Mouse (Mus musculus) Muller cell, postnatal 12 days (primary cell): ENCODE data around the gene Slc6a5.

Experiments
- DNase-seq: peaks from one replicate; pipeline ENCODE4 v3.0.0-alpha.2; 2015; ENCODE audit errors: inconsistent ontology term

Gene Slc6a5

GRCm38 (mm10) chr7:49909850-49910249 lies at the start of gene Slc6a5:
Gene Slc6a5, plus strand, starts transcription at chr7:49910146.
- no peak for DNase-seq

- peak; percentile 9 for DNase-seq
Measured at GRCm38 (mm10) chr7:49861196-49861595, 48.8 kb upstream of the Slc6a5 start.

- no peak for DNase-seq
Measured at GRCm38 (mm10) chr7:49863753-49864152, 46.2 kb upstream of the Slc6a5 start.

GRCm38 (mm10) chr7:49869656-49870055 lies 40.3 kb upstream of the Slc6a5 start:
- no peak for DNase-seq

DNA sequence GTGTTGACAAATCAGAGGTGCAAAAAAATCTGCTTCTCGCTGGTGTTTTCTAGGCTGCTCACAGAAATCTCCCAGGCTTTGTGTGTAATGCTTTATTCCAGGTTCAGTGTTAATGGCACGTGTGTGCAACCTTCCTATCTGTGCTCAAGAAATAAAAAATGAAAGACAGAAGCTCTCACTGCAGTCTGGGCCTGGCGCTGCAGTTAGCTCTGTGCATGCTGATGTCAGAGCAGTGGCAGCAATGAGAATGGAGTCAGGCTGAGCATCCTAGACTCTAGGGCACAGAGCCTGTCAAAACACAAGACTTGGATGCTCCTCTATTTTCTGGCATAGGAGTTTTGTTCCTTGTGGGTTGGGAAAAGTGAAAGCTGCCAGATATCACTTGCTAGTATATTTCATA lies 39.7 kb upstream of the Slc6a5 start:
- no peak for DNase-seq

DNA sequence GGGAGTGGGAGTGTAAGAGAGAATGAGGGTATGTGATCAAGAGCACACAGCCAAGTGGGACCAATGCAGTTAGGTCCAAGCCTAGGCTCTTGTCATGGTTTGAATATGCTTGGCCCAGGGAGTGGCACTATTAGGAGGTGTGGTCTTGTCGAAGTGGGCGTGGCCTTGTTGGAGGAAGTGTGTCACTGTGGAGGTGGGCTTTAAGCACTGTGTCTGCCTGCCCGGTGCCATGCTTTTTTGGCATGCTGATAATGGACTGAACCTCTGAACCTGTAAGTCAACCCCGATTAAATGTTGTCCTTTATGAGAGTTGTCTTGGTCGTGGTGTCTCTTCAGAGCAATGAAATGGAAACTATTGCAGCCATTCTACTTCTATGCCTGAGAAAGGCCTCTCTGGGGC lies 32.6 kb upstream of the Slc6a5 start:
- DNase-seq = no peak

DNA sequence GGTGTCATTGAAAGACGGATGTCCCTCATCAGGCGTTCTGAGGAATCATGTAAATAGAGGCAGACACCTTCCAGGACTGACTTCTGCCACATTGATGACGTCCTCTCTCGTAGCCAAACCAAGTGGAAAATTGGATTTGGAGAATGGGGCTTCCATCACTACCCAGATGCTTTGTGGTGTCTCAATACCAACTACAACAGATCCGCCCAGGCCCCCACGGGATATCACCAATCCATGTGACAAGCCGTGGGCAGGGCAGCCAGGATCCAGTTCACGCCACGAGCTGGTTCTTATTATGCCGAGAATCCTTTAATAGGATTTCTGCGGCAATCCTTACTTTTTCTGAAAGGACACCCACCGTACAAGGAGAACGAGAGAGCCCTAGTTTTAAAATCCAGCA lies 30.9 kb upstream of the Slc6a5 start:
- DNase-seq = no peak

DNA sequence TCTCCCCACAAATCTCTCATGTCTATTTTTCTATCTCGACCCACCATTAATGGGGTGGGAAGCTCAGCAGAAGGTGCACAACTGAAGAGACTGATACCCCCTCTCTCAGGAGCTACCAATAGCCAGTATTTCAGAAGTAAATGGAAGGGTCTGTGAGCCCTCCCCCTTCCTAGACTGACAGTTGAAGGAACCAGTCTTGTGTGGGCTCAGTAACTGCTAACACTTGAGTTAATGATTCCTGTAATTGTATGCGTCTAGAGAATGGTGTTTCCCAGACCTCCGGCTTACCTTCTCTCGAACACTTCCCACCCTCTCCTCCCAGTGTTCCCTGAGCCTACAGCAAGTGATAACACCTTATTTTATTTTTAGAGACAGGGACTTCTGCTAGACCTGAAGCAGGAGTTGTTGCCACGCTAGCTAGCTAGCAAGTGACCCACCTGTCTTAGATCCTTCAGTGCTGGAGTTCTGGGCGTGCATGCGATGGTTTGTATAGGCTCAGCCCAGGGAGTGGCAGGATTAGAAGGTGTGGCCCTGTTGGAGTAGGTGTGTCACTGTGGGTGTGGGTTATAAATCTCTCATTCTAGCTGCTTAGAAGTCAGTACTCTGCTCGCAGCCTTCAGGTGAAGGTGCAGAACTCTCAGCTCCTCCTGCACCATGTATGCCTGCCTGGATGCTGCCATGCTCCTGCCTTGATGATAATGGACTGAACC lies 29.8 kb upstream of the Slc6a5 start:
- DNase-seq = no peak

- DNase-seq = peak; percentile 10
Measured at GRCm38 (mm10) chr7:49882288-49882687, 27.7 kb upstream of the Slc6a5 start.

DNA sequence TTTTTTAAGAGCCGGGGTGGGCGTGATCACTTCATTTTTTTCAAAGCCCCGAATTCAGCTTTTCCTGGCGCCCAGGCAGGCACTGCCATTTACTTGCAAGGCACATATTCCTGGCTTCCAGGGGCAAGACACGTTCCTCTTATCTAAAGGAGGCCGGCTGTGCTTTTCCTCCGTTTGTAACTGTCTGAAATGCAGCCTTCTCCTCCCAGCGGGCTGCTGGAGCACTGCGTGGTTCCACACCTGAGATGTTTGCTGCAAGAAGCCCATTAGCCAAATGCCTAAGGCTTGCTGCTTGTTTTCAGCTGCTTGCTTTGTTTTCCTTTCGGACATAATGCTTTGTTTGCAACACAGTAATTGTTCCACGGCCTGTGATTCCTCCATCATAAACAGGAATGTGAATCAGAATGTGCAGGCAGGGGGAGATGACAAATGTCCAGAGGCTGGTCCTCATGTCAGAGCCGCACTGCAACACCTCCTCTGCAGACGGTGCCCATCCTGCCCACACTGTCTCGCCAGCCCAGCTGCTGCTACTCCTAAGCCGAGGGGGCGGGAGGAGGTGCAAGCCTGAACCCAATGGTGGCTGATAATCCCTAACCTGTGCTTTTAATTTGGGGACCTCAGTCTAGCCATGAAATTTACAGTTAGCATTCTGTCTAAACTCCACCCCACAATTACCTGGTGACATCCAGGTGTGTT lies 27.1 kb upstream of the Slc6a5 start:
- DNase-seq = peak; percentile 14

GRCm38 (mm10) chr7:49887776-49888390 lies 22.1 kb upstream of the Slc6a5 start:
- peak; percentile 77 for DNase-seq

DNA sequence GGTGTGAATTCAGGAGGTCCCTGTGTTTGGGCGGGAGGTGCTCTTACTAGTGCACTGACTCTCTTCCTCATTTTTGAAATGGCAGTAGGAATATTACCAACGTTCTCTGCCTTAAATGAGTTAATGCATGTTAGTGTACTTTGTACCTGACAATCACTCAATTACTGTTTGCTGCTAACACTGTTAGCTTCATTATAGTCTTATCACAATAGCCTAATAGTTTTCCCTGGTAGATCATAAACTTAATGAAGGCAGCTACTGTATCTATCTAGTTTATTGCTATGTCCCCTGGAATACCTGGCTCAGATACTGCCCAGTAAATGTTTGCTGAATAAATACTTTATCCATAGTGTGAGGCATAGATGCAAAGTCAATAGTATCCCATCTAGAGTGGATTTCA lies 15.2 kb upstream of the Slc6a5 start:
- DNase-seq = no peak

- no peak for DNase-seq
Measured at GRCm38 (mm10) chr7:49895296-49895695, 14.7 kb upstream of the Slc6a5 start.

GRCm38 (mm10) chr7:49902003-49902552 lies 7.9 kb upstream of the Slc6a5 start:
- no peak for DNase-seq

DNA sequence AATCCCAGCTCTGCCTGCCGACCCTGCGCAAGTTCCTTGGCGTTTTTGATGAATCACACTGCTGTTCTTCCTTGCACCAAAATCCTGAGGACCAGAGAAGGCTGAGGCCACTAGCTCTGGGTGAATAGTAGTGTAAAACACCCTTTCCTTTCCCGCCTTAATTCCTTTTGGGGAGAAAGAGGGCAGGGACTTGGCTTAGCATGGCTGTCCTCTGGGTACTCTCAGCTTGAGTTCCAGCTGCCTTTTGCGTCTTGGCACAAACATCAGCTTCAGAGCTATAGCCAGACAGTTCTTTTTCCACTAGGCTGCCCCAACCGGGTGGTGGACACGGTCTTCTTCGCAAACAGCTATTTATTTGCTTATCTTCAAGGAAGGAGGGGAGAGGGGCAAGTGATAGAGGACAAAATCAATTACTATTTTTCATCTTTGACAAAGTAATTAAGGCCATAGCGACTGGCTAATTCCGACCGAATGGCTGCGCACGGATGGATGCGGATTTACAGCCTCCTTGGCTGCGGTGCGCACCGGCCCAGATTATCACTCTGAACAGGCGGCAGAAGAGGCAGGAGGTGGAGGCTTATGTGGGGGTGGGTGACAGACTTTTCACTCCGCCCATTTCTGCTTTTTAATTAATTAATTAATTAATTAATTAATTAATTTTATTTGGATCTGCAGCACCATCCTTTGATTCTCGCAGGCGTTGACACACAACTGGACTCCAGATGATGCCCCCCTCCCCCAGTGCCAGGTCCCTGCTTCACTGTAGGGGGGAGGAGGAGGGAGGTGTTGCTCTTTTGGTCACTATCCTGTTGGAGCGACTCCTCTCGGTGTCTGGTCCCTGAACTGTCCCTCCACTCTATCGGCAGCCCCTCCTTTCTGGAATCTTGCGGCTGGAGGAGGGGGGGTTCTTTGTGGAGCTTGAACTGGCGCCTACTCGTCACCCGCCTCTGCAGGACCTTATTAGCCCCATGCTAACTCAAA lies 2.5 kb upstream of the Slc6a5 start:
- no peak for DNase-seq

GRCm38 (mm10) chr7:49908181-49908855 lies 1.6 kb upstream of the Slc6a5 start:
- DNase-seq = no peak

- no peak for DNase-seq
Measured at GRCm38 (mm10) chr7:49908990-49909411, 945 bp upstream of the Slc6a5 start.

DNA sequence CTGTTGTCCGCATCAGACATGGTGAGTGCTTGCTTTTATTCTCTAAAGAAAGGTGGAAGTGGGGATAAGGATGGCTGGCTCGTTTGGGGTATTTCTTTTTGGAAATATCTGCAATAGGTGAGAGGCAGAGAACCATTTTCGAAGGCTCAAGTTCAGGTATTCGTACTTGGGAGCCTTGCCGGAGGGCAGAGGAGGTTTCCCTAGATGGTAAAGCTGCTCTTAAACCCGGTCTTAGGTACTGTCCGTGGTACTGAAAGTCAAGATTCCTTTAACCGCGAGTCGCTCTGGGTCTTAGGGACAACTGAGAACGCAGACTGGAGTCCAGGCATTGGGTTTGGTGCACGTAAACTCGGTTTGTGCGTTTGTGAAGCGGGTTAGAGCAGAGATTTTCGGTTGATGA lies 415 bp downstream of the Slc6a5 start:
- DNase-seq = peak; percentile 38

GRCm38 (mm10) chr7:49911147-49911946 lies 1.4 kb downstream of the Slc6a5 start:
- no peak for DNase-seq

DNA sequence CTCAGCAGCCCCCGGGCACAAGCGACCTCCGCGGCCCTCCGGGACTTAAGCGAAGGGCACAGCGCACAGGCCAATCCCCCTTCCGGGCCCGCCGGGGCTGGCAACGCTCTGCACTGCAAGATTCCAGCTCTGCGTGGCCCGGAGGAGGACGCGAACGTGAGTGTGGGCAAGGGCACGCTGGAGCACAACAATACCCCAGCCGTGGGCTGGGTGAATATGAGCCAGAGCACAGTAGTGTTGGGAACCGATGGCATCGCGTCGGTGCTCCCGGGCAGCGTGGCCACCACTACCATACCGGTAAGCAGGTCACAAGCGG lies 2.0 kb downstream of the Slc6a5 start:
- no peak for DNase-seq
